Mouse (Mus musculus) embryonic fibroblast, embryonic 13.5 days (primary cell): ENCODE results near the gene Chchd6. TPM values are rescaled to one million over a fixed set of nuclear protein-coding genes. Genes with fewer than 3 reads are reported as not detected.

ENCODE experiments used
- H3K27ac ChIP-seq: 2 replicates; pipeline ENCODE4 v1.5.1; 2012; ENCODE audit warnings: low read length, control low read depth, inconsistent platforms; ENCODE audit not compliant: insufficient read depth
- H3K4me1 ChIP-seq: 2 replicates; pipeline ENCODE4 v1.6.1; 2011; ENCODE audit warnings: low read length; ENCODE audit not compliant: control insufficient read depth, insufficient read depth
- H3K4me3 ChIP-seq: 2 replicates; pipeline ENCODE4 v1.5.1; 2011; ENCODE audit warnings: mild to moderate bottlenecking, control low read depth, low read length; ENCODE audit not compliant: insufficient read depth
- CTCF ChIP-seq: IDR thresholded peaks from 2 replicates; pipeline ENCODE4 v1.5.1; 2011; ENCODE audit warnings: mild to moderate bottlenecking, control low read depth, low read length, moderate library complexity, borderline replicate concordance; ENCODE audit not compliant: insufficient read depth
- POLR2A ChIP-seq: IDR thresholded peaks from 2 replicates; pipeline ENCODE4 v1.6.1; 2011; ENCODE audit warnings: low read depth, mild to moderate bottlenecking, control low read depth, low read length, moderate library complexity
- polyA plus RNA-seq: library from polyadenylated mRNA; stranded (reverse); fragments of >200 nt; gene quantifications from 2 replicates; pipeline ENCODE4 v1.2.4, GENCODE M21; 2011; ENCODE audit warnings: low read depth; ENCODE audit not compliant: missing spikeins, insufficient read length

Gene Chchd6
- polyA plus RNA-seq, 1 experiment, result 14.4 TPM

DNA sequence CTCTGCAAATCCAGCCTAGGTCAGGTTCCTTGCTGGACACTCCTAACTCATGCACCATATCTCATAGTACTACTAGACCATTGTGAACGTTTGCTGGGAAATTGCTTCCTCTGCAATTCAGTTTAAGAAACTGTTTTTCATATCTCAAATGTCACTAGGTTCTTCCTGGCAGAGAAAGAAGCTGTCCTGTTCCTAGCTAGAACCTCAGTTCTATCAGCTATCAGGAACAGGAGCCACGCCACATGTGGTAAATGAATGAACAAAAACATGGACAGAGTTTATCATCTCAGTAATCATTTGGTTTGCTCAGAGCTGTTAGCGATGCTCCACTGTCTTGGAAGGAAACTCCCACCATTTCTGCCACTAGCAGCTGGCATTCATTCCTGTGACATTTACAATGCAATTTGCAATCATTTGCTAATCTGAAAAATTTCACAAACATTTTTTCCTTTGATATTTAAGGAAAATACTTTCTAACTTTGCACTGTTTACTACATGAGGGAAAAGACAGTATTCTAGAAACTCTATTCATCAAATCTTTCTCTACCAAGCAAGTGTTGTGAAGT, 179.3 kb downstream of the Chchd6 start:
- TF ChIP-seq POLR2A (no peak), CTCF (no peak)
- Histone ChIP-seq H3K27ac (no peak overlapping the region), H3K4me3 (no peak overlapping the region), H3K4me1 (peaks cover 16% of the 10 kb centered on the region)

DNA sequence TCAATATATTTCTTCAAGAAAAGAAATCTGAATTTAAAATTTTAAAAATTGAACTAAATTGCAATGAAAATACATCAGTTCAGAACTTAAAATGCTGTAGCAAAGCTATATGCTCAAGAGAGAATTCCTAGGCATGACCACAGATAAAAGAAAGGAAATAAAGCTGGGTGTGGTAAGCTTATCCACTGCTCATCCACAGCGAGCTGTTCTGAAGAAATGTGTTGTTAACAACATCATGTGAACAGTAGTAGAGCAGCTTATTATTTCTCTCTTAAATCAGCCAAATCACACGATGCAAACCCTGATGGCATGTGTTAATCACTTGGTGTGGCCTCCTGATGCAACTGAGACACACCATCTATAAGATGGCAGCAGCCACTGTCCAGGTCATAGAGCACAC, 180.4 kb downstream of the Chchd6 start:
- Histone ChIP-seq H3K4me1 (peaks cover 16% of the 10 kb centered on the region), H3K4me3 (no peak overlapping the region), H3K27ac (no peak overlapping the region)
- TF ChIP-seq POLR2A (no peak), CTCF (no peak)

DNA sequence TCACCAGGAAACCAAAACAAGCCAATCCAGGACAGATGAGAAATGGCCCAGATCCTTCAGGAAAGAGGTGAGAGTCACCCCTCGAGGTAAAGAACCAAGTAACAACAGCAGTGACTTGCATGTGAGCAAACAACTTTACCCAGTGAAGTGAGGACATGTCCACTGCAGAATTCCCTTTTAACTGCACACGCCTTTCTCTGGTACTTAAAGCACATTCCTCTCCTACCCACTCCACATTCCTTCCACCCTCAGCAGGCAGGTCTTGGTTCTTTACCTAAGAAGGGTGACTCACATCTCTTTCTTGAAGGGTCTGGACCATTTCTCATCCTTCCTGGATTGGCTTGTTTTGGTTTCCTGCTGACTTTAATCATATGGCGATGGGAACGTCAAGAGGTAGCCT, 181.3 kb downstream of the Chchd6 start:
- Histone ChIP-seq H3K4me1 (peaks cover 16% of the 10 kb centered on the region), H3K27ac (peak overlapping the region; percentile 99), H3K4me3 (no peak overlapping the region)
- TF ChIP-seq CTCF (no peak), POLR2A (no peak)

DNA sequence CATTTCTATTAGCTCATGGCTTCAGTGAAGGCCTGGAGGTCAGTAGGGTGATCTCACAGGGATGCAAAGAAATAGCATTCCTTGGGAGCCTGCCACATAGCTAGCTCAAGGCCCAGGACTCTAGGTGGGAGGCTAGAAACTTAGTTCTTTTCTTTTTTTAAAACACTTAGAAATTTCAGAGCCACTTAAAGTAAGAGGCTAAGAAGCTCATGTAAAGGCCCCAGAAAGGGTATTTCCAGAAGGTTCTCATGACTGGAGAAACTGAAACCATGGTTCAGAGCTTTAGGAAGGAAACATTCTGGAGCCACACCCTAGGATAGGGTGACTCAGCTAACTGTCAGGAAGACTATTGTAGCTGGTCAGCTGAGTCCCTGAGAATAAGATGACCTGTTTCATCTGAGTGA, 182.0 kb downstream of the Chchd6 start:
- Histone ChIP-seq H3K27ac (peak overlapping the region; percentile 99), H3K4me1 (peaks cover 16% of the 10 kb centered on the region), H3K4me3 (no peak overlapping the region)
- TF ChIP-seq CTCF (no peak), POLR2A (no peak)

DNA sequence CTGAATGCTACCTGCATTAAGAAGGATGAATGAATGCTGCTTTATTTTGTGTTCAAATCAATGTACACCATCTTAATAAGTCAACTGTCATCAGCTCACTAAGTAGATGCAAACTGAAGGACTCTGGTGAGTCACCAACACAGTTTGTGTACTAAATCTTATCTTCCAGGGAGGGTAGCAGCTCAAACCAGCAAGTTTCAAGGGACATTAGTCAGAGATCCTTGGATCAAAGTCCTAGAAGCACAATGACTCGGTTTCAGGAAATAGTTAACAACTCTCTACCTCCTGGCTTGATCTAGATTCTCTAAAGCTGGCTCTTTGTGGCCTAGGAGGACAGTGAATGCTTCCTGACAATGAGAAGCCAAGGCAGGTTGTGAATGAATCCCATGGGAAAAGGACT, 182.9 kb downstream of the Chchd6 start:
- Histone ChIP-seq H3K27ac (peak overlapping the region; percentile 99), H3K4me1 (peaks cover 16% of the 10 kb centered on the region), H3K4me3 (no peak overlapping the region)
- TF ChIP-seq CTCF, result no peak
- TF ChIP-seq POLR2A, result no peak

DNA sequence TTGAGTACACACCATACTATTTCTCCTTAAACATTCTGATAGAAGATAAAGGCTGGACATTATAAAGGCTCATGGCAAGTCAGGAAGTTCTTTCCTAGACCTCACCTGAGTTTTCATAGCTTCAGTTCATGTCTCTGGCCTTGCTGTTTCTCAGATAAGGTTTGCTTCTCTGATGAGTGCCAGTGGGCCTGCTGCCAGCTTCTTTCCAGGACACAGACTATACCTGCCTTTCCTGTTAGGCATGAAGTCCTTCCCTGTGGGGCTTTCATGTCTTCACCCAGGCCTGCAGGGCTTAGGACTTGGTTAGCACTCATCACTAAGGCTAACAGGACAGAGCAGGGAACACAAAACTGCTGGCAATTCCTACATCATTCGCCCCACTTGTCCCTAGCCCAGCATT, 186.4 kb downstream of the Chchd6 start:
- Histone ChIP-seq H3K4me1 (peaks cover 10% of the 10 kb centered on the region), H3K4me3 (no peak overlapping the region), H3K27ac (no peak overlapping the region)
- no peak for TF ChIP-seq CTCF
- TF ChIP-seq POLR2A, result no peak

DNA sequence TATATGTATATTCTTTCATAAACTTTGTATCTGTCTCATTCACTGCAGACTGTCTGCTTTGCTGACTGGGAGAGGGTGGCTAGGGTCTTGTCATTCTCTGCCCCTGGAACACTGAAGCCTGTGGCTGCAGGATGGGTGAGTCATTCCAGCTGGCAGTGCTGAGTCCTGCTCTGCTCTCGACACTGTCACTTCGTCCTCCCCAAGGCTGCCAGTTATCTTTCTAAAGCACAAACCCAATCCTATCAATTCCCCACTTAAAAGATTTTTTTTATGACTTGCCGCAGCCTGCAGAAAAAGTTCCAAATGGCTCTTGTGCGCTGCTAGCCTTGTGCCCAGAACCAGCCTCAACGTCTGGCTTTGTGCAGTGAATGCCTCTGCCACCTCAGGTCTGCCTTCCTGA, 187.2 kb downstream of the Chchd6 start:
- H3K27ac ChIP-seq, result no peak overlapping the region
- H3K4me3 ChIP-seq, result no peak overlapping the region
- TF ChIP-seq POLR2A, result no peak
- TF ChIP-seq CTCF, result no peak
- peaks cover 5% of the 10 kb centered on the region for H3K4me1 ChIP-seq

DNA sequence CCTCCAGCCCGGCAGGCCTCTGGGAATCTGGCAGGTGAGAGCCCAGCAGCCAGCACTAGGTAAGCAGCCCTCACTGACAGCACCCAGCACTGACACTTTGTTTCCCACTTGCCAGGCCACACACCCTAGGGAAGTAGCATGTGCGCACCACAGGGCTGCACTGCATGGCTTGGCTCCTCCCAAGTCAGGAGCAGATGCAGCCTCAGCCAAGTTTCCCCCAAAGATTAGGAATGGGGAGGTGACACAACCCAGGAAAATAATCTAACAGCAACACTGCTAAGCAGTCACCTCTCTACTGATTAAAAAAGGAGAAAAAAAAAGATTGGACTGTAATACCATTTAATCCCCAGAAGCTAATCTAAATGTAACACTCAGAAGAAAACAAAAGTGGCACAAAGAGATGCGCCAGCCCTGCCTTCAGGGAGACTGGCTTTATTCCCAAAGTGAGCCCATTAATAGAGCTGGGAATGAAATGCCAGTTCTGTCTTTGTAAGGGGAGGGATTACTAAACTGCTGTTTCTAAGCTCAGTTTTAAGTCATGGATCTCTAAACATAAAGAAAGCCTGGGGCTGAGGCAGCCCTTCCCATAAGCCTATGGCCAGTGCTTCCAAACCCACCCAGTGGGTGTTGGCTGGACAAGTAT, 188.1 kb downstream of the Chchd6 start:
- Histone ChIP-seq H3K27ac (no peak overlapping the region), H3K4me3 (no peak overlapping the region), H3K4me1 (peaks cover 2% of the 10 kb centered on the region)
- TF ChIP-seq CTCF (no peak), POLR2A (no peak)

DNA sequence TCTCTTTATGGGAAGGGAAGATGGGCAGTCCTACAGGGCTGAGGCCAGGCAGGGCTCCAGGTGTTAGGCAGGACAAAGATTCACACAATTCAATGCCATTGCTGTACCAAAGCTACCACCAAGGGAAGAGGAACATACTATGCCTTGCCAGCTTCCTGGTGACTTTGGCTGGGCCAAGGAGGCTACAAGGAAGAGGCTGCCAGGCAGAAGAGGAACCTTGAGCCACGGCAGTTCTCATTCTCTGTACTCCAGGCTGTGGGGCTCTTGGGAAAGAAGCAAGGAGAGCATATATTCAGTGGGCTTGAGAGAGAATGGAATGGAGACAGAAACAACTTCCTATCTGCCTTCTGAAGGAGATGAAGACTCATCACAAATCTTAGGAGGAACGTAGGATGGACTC, 190.5 kb downstream of the Chchd6 start:
- H3K27ac ChIP-seq, result no peak overlapping the region
- no peak for TF ChIP-seq CTCF
- no peak for TF ChIP-seq POLR2A
- H3K4me3 ChIP-seq, result no peak overlapping the region
- no peaks in the 10 kb centered on the region; the same call in 1 of the 2 replicates for H3K4me1 ChIP-seq

DNA sequence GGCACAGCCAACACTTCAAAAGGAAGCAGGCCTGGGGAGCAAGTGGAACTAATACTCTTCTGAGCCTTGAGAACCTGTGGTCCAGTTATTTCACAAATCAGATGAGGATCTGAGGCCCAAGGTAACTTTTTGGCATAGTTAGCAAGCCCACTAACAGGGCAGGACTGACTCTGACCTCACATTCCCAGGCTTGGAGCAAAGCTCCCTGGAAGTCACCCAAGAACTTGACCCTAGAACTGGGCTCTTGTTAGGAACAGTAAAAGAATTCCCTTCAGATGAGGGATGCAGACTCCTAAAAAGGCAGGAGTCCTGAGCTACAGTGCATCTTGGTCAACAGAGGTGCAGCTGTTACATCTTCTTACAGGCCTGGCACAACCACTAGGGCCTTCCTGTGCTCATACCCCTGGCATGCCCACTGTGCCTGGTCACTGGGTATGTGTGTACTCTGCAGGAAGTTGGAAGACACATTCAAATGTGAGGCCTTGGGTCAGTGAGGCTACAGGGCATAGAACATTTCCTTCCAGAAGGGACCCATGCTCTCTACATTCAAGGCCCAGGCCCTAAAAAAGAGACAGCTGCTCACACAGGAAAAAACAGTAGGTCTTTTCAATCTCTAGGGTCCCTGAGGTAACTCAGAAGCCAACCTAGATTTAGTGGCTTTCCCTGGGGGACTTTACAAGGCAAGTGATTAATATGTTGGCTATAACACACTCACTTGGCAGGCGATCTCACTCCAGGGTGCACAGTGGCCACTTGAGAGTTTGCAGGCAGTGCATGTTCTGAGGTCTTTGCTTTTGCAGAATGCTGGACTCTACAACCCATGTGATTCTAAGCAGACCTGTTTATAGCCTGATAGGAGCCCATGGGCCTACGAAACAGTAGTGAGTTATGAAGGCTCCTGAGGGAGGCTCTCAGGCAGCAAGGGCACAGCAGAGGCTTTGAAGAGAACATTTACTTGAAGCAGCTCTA, 191.9 kb downstream of the Chchd6 start:
- no peak overlapping the region for H3K27ac ChIP-seq
- no peak overlapping the region for H3K4me3 ChIP-seq
- TF ChIP-seq CTCF, result no peak
- no peak for TF ChIP-seq POLR2A
- H3K4me1 ChIP-seq, result no peaks in the 10 kb centered on the region; the same call in 1 of the 2 replicates
